Mouse (Mus musculus): ENCODE results near the gene Llph.

DNA sequence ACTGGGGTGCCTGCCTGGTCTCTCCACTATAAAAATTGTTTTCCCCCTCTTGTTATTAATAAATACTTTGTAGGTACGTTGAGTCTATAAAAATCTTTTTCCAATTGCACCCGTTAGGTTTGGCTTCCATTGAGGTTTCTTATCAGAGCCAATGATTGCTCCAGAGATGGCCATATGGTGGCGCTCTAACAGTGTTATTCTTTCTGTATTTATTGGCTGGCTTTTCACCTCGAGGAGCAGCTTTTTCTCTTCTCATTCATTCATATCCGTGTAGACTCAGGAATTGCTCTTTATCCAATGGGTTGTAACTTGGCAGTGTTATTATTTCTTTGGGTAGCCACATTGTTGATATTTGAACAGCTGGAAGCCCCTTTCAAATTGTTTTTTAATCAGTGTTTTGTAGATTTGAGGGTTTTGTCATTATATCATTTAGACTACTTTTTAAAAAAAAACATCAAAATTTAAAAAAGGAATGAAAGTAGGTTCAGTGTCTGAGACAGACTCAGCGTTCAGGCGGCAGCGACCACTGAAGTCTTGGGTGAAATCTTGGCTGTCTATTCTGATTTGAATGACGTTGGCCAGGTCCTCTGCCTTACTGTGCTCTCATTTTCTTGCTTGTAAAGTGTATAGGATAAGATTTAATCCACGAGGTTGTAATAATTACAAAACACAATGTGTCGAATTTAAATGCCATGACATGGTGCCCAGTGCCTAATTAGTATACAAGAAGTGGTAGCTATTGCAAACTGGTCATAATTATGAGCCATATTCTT, 24.2 kb downstream of the Llph start:
- no peak for TF ChIP-seq CTCF (IDR thresholded peaks at IDR 0.05; ENCODE audit: control insufficient read depth, insufficient read depth, insufficient replicate concordance, low read depth, low read length)
- no peak for TF ChIP-seq POLR2A (IDR thresholded peaks at IDR 0.05; ENCODE audit: control insufficient read depth, low read depth, low read length)

All from testis, adult 2 months (tissue).